Mouse (Mus musculus) C2C12 (cell line): ENCODE measurements around the gene Mcoln3. TPM values are rescaled to one million over a fixed set of nuclear protein-coding genes. Genes with fewer than 3 reads are reported as not detected.

Source experiments
- H3K27me3 ChIP-seq: one replicate; pipeline ENCODE4 v1.6.1; 2011; ENCODE audit not compliant: control insufficient read depth, insufficient read depth, insufficient read length
- H3K36me3 ChIP-seq: one replicate; pipeline ENCODE4 v1.6.1; 2011; ENCODE audit not compliant: control insufficient read depth, insufficient read depth
- H3K4me3 ChIP-seq: one replicate; pipeline ENCODE4 v1.5.1; 2011; ENCODE audit warnings: mild to moderate bottlenecking, control low read depth; ENCODE audit not compliant: poor library complexity, insufficient read depth, severe bottlenecking
- H3K79me2 ChIP-seq: one replicate; pipeline ENCODE4 v1.6.1; 2011; ENCODE audit not compliant: control insufficient read depth, insufficient read depth
- H3K79me3 ChIP-seq: one replicate; pipeline ENCODE4 v1.6.1; 2011; ENCODE audit warnings: low read depth, control low read depth
- H3ac ChIP-seq: one replicate; pipeline ENCODE3; 2011; ENCODE audit warnings: low read depth; ENCODE audit not compliant: control insufficient read depth, insufficient read length
- CEBPB ChIP-seq: IDR thresholded peaks from one replicate; pipeline ENCODE4 v1.6.1; 2011; ENCODE audit warnings: low read depth, mild to moderate bottlenecking, control low read depth, moderate library complexity
- CTCF ChIP-seq: IDR thresholded peaks from one replicate; pipeline ENCODE4 v1.5.1; 2011; ENCODE audit not compliant: control insufficient read depth, insufficient read depth, insufficient read length
- FOSL1 ChIP-seq: IDR thresholded peaks from one replicate; pipeline ENCODE4 v1.8.0; 2011; ENCODE audit warnings: mild to moderate bottlenecking, low read length; ENCODE audit not compliant: poor library complexity, insufficient read depth, severe bottlenecking
- MAX ChIP-seq: IDR thresholded peaks from one replicate; pipeline ENCODE4 v1.6.1; 2011; ENCODE audit warnings: mild to moderate bottlenecking, control low read depth
- MYOD1 ChIP-seq: IDR thresholded peaks from one replicate; pipeline ENCODE4 v1.6.1; 2011; ENCODE audit warnings: low read depth; ENCODE audit not compliant: control insufficient read depth, insufficient read length
- MYOG ChIP-seq: IDR thresholded peaks from one replicate; pipeline ENCODE4 v1.6.1; 2011; ENCODE audit not compliant: control insufficient read depth, insufficient read length; ENCODE audit errors: extremely low read depth
- USF1 ChIP-seq: IDR thresholded peaks from one replicate; pipeline ENCODE4 v1.6.1; 2011; ENCODE audit warnings: low read depth, mild to moderate bottlenecking, control low read depth, moderate library complexity
- polyA plus RNA-seq: library from polyadenylated mRNA; unstranded; fragments of >200 nt; fragmentation: generic; extraction: Trizol; gene quantifications from one replicate; pipeline ENCODE4 v1.2.1, GENCODE M21; 2012; ENCODE audit warnings: missing spikeins

The Mcoln3 gene
- polyA plus RNA-seq, 1 experiment = not detected

- no peak for TF ChIP-seq MYOD1
- TF ChIP-seq CEBPB = no peak
- TF ChIP-seq USF1 = no peak
- no peak for TF ChIP-seq MAX
- no peak for TF ChIP-seq FOSL1
- TF ChIP-seq CTCF = no peak
- TF ChIP-seq MYOG = no peak
- H3ac ChIP-seq = no peak overlapping the region
- no peaks in the 10 kb centered on the region for H3K36me3 ChIP-seq
- H3K4me3 ChIP-seq = no peak overlapping the region
- no peaks in the 10 kb centered on the region for H3K27me3 ChIP-seq
- H3K79me2 ChIP-seq = no peaks in the 10 kb centered on the region
- H3K79me3 ChIP-seq = no peaks in the 10 kb centered on the region
Measured at GRCm38 (mm10) chr3:146108945-146109344, 8.3 kb upstream of the Mcoln3 start.

GRCm38 (mm10) chr3:146110358-146110757 is 6.9 kb upstream of the Mcoln3 start:
- TF ChIP-seq FOSL1 (no peak), CEBPB (no peak), MAX (no peak), USF1 (no peak), MYOD1 (no peak), MYOG (no peak), CTCF (no peak)
- Histone ChIP-seq H3K27me3 (no peaks in the 10 kb centered on the region), H3K79me3 (no peaks in the 10 kb centered on the region), H3K79me2 (no peaks in the 10 kb centered on the region), H3K36me3 (no peaks in the 10 kb centered on the region), H3ac (no peak overlapping the region), H3K4me3 (no peak overlapping the region)

DNA sequence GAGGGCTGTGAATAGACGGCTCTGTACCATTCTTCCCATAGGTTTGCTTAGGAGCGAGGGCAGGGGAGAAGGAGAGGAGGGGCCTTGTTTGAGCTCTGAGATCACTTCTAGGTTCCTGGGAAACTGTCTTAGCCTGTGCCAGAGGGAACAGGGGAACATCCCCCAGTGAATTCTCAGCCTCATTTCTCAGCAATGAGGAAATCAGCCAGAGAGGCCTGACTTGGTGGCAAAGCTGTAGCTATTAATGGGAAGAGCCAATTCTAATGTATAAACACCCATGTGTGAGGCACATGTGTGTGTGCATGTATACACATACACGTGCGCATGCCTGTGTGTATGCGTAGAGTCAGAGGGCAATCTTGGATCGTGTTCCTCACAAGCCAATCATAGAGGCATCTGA is 6.3 kb upstream of the Mcoln3 start:
- TF ChIP-seq MYOD1 (no peak), MYOG (no peak), CTCF (no peak), USF1 (no peak), CEBPB (no peak), FOSL1 (no peak), MAX (no peak)
- H3K27me3 ChIP-seq = no peaks in the 10 kb centered on the region
- no peaks in the 10 kb centered on the region for H3K36me3 ChIP-seq
- H3K79me3 ChIP-seq = no peaks in the 10 kb centered on the region
- no peak overlapping the region for H3K4me3 ChIP-seq
- no peak overlapping the region for H3ac ChIP-seq
- no peaks in the 10 kb centered on the region for H3K79me2 ChIP-seq

- H3K4me3 ChIP-seq = no peak overlapping the region
Measured at GRCm38 (mm10) chr3:146117997-146118457, 777 bp downstream of the Mcoln3 start.

DNA sequence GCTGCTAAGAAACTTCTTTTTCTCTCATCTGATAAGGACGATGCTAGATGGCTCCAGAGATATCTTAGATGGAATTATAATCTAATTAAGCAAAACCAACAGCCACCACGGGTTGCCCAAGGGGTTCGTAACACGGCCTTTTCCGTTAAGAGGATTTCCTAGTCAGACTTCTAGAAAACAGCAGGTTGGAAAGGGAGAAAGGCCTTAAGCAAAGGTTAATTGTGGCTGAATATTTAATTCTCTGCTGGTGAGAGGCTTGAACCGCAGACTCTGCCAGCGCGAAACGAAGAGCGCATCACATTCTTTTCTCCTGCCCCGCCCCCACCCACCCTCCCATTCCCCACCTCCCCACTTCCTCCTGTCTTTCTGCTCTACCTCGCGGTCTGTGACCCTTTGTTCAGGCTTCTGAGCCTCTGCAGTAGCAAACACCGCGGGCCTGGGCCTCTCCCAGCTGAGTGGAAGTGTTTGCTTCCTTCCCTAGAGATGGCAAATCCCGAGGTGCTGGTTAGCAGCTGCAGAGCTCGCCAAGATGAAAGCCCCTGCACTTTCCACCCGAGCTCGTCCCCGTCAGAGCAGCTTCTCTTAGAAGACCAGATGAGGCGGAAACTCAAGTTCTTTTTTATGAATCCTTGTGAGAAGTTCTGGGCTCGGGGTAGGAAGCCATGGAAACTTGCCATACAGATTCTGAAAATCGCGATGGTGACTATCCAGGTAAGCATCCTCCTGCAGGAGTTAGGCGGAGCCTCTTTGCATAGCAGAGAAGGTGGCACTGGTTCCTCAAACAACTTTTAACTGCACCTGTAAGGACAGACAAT is 4.3 kb downstream of the Mcoln3 start:
- no peak overlapping the region for H3K4me3 ChIP-seq
- no peaks in the 10 kb centered on the region for H3K36me3 ChIP-seq
- H3K79me3 ChIP-seq = no peaks in the 10 kb centered on the region
- H3ac ChIP-seq = no peak overlapping the region
- no peaks in the 10 kb centered on the region for H3K27me3 ChIP-seq
- H3K79me2 ChIP-seq = no peaks in the 10 kb centered on the region
- no peak for TF ChIP-seq USF1
- no peak for TF ChIP-seq FOSL1
- TF ChIP-seq CEBPB = no peak
- no peak for TF ChIP-seq MYOG
- no peak for TF ChIP-seq MAX
- no peak for TF ChIP-seq CTCF
- no peak for TF ChIP-seq MYOD1

More at GRCm38 (mm10) chr3:146117997-146118457, 777 bp downstream of the Mcoln3 start:
- TF ChIP-seq MYOG = no peak
- TF ChIP-seq USF1 = no peak
- TF ChIP-seq FOSL1 = no peak
- no peak for TF ChIP-seq CTCF
- TF ChIP-seq CEBPB = no peak
- no peak for TF ChIP-seq MYOD1
- no peak for TF ChIP-seq MAX
- Histone ChIP-seq H3K36me3 (no peaks in the 10 kb centered on the region), H3ac (no peak overlapping the region), H3K79me2 (no peaks in the 10 kb centered on the region), H3K79me3 (no peaks in the 10 kb centered on the region), H3K27me3 (no peaks in the 10 kb centered on the region)
